Mouse (Mus musculus) embryo, embryonic 11 days (tissue): ENCODE measurements around the gene Defb46.

Source experiments
- DNase-seq: peaks from one replicate; pipeline ENCODE4 v3.0.0-alpha.2; 2015

Gene Defb46

DNA sequence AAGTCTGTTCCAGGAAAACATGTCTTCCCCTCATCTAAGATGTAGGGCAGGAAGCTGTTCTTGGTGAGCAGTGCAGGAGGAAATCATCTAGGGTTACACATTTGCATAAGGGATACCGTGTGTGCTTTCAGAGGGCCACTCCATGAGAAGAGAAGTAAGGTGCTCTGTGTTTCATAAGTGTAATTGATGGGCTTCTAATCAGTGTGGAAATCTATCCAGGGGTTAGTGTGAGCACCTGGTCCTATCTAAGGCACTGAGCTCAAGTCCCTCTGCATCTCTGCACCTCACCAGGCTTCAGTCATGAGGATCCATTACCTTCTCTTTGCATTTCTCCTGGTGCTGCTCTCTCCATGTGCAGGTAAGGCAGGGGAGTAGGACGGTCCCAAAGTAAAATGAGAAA is at the start of gene Defb46:
TSS of gene Defb46 (plus strand) at position 301 of the 400 bp plus-strand sequence.
- no peak for DNase-seq

DNA sequence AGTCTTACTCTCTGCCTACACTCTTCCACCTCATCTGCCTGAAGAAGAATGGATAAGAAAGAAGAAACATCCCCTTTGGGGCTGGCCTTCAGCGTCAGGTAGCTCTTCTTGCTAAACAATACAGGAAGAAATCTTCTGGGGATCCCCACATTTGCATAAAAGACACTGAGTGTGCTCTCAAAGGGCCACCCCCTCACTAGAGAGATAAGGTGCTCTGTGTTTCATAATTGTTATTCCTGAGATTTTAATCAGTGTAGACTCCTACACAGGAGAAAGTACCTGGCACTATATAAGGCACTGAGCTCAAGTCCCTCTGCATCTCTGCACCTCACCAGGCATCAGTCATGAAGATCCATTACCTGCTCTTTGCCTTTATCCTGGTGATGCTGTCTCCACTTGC is 14.6 kb upstream of the Defb46 start, which contains the start of gene Defb6:
TSS of gene Defb6 (plus strand) at position 318 of the 400 bp plus-strand sequence.
- no peak for DNase-seq

DNA sequence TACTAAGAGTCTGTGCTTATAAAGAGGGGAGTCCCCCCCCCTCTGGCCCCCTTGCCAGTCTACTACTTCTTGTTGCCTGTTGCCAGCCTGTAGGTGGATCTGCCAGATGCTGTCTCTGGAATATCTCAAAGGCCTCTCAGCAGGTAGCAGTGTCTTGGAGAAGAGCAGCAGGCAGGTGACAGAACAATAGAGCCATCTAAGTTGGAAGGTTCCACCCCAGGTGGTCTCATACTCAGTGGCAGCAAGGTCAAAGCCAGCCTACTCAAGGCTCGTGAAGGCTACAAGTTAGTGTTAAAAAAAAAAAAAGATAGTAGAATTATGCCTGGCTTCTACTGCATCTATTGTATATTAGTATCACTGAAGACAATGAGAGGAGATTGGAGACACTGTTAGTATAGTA is 1.6 kb upstream of the Defb46 start:
- no peak for DNase-seq

DNA sequence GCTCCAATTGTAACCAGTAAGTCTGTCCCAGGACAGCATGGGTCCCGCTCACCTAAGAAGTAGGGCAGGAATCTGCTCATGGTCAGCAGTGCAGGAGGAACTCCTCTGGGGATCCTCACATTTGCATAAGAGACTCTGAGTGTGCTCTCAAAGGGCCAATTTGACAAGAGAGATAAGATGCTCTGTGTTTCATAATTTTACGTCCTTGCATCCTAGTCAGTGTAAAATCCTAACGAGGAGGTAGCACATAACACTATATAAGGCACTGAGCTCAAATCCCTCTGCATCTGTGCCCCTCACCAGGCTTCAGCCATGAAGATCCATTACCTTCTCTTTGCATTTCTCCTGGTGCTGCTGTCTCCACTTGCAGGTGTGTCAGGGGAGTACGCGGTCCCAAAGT is 7.6 kb downstream of the Defb46 start, which contains the start of gene Defb5:
TSS of gene Defb5 (plus strand) at position 301 of the 400 bp plus-strand sequence.
- no peak for DNase-seq

DNA sequence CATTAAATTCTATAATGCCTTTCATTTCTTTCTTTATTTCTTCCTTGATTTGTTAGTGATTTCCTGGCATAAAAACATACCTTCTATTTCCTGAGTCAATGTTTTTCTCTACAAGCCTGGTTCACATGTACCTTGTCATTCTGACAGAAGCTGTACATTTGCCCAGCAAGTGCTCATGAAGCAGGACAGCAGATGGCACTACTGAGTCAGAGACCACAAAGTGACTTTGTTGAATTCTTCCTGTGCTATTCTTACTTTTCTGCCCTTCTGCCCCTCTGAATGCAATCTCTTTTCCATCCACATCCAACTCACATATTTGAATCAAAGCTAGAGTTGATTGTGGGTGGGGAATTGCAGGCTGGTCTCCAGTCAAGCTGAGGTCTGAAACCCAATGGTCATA is 18.4 kb downstream of the Defb46 start:
- DNase-seq = no peak

DNA sequence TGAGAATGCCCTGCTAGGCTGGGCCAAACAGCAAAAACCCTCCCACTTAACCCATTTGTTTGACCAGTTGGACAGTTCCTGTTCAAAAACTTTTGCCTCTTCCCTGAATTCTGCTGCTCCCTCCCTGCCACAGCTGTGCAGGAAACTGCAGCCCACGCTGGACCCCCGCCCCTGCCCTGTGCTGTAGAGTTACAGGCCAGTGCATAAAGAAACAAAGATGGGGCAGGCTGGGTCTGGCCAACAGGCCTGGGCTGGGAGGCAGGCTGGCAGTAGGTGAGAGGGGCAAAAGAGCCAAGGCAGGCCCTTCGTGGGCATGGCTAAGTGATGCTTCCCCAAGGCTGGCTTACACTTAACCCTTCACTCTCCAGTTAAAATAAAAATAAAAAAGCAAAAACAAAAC is 20.0 kb downstream of the Defb46 start:
- DNase-seq = no peak
